Mouse (Mus musculus): ENCODE data around the gene Ogfod2.

GRCm38 (mm10) chr5:124122357-124122756 lies 10.3 kb downstream of the Ogfod2 start:
- TF ChIP-seq POLR2A (IDR thresholded peaks at IDR 0.05; ENCODE audit: low read depth, low read length) = no peak
- TF ChIP-seq CTCF (IDR thresholded peaks at IDR 0.05; ENCODE audit: borderline replicate concordance, insufficient read depth, low read length) = no peak

Measured in embryonic fibroblast, embryonic 13.5 days (primary cell).